Mouse (Mus musculus) stomach, embryonic 16.5 days (tissue): ENCODE measurements around the gene Exoc6. TPM values are rescaled to one million over a fixed set of nuclear protein-coding genes. Genes with fewer than 3 reads are reported as not detected.

Source experiments
- ATAC-seq: fragments of 200-750 bp; cut with Nextera tagmentation; 2 replicates; pipeline ENCODE4 v1.8.0; 2017; ENCODE audit warnings: moderate number of reproducible peaks, moderate TSS enrichment; ENCODE audit not compliant: insufficient read depth, low FRiP score
- H3K27ac ChIP-seq: fragments of 300-500 bp; sonication (generic); 2 replicates; pipeline ENCODE4 v1.5.1; 2014; ENCODE audit warnings: low read length
- H3K27me3 ChIP-seq: fragments of 300-500 bp; sonication (generic); 2 replicates; pipeline ENCODE4 v1.6.1; 2014; ENCODE audit warnings: low read length, control low read depth, mixed read lengths; ENCODE audit not compliant: control insufficient read depth, insufficient read depth
- H3K36me3 ChIP-seq: fragments of 300-500 bp; sonication (generic); 2 replicates; pipeline ENCODE4 v1.6.1; 2014; ENCODE audit warnings: low read length; ENCODE audit not compliant: control insufficient read depth, insufficient read depth
- H3K4me1 ChIP-seq: fragments of 300-500 bp; sonication (generic); 2 replicates; pipeline ENCODE4 v1.6.1; 2014; ENCODE audit warnings: low read length, control low read depth, mixed read lengths; ENCODE audit not compliant: control insufficient read depth, insufficient read depth
- H3K4me2 ChIP-seq: fragments of 300-500 bp; sonication (generic); 2 replicates; pipeline ENCODE4 v1.6.1; 2014; ENCODE audit warnings: low read depth, low read length, mixed read lengths
- H3K4me3 ChIP-seq: fragments of 300-500 bp; sonication (generic); replicated peaks from 2 replicates; pipeline ENCODE4 v1.5.1; 2014; ENCODE audit warnings: mild to moderate bottlenecking, low read length
- H3K9ac ChIP-seq: fragments of 300-500 bp; sonication (generic); 2 replicates; pipeline ENCODE4 v1.6.1; 2014; ENCODE audit warnings: low read length
- H3K9me3 ChIP-seq: fragments of 300-500 bp; sonication (generic); replicated peaks from 2 replicates; pipeline ENCODE4 v1.6.1; 2016; ENCODE audit warnings: low read length, control low read depth; ENCODE audit not compliant: control insufficient read depth
- WGBS: fragments of 180-500 bp; shearing (Covaris S2); extraction: QIAGEN DNeasy Blood & Tissue Kit; methylation state at CpG from one replicate; pipeline ENCODE4 v1.1.7; 2014; 5-methylcytosine and 5-hydroxymethylcytosine counted together
- polyA plus RNA-seq: library from polyadenylated mRNA; unstranded; fragments of >200 nt; fragmentation: Nextera tagmentation; extraction: Ambion mirVana; gene quantifications from 2 replicates; pipeline ENCODE4 v1.2.1, GENCODE M21; 2015

Gene Exoc6
- polyA plus RNA-seq, result 14.1 and 14.6 TPM in 2 replicates

DNA sequence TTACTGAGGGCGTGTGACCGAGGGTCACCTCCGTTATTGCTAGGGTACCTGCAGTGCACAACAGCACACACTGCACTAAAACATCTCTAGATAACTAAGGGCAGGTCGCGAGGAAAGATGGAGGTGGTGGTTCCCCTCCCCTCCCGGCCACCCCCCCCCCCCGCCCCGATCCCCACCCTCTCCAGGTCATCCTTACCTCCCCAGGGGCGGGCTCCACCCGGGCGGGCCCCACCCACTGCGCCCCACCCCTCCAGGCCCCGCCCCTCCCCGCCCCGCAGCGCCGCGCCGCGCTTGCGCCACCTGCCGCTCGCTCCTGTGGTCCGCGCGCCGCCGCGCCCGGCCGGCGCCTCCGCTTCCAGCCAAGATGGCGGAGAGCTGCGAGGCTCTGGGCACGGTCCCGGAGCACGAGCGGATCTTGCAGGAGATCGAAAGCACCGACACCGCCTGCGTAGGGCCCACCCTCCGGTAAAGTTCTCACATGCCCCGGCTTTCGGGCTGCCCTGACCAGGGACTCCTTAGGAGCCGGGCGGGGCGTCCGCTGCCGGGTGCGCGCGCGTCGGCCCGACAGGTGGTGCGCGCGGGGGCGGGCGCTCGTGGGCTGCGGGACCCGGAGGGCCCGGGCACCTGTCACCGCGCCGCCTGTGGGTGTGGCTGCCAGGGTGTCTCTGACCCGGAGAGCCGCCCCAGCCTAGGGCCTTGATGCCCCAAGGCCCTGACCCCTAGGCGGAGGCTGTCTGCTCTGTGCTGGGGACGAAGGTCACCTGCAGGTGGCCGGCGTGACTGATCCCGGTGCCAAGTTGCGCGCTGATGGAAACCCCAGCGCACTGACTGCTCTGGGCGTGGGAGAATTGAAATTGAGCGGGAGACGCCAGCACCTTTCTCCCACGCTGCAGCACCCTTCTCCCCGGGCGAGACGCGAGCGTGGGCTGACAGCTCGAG lies at the start of gene Exoc6:
Exoc6 (plus strand) TSS at position 318 of the 939 bp plus-strand sequence.
- Histone ChIP-seq H3K9me3 (no peaks in the 10 kb centered on the region), H3K27ac (peak within 1 kb of the TSS; percentile 78), H3K4me3 (peak within 1 kb of the TSS; percentile 67), H3K36me3 (no peaks in the 10 kb centered on the region), H3K27me3 (peaks cover 9% of the 10 kb centered on the region), H3K4me1 (no peaks in the 10 kb centered on the region), H3K9ac (peak within 1 kb of the TSS; percentile 80), H3K4me2 (peak within 1 kb of the TSS; percentile 93)
- WGBS, result under 1% methylated on average over 74 of the region's 89 CpGs
- ATAC-seq, result peak; percentile 88

- H3K27ac ChIP-seq, result no peak overlapping the region
- no peaks in the 10 kb centered on the region for H3K27me3 ChIP-seq
- WGBS, result 76% methylated on average over 8 of the region's 8 CpGs
- H3K9me3 ChIP-seq, result no peaks in the 10 kb centered on the region
- H3K36me3 ChIP-seq, result no peaks in the 10 kb centered on the region
- H3K4me2 ChIP-seq, result no peak overlapping the region
- H3K4me3 ChIP-seq, result no peak overlapping the region
- no peaks in the 10 kb centered on the region for H3K4me1 ChIP-seq
- ATAC-seq, result no peak
- H3K9ac ChIP-seq, result no peak overlapping the region
Observed at GRCm38 (mm10) chr19:37502996-37503395, 47.2 kb upstream of the Exoc6 start.

DNA sequence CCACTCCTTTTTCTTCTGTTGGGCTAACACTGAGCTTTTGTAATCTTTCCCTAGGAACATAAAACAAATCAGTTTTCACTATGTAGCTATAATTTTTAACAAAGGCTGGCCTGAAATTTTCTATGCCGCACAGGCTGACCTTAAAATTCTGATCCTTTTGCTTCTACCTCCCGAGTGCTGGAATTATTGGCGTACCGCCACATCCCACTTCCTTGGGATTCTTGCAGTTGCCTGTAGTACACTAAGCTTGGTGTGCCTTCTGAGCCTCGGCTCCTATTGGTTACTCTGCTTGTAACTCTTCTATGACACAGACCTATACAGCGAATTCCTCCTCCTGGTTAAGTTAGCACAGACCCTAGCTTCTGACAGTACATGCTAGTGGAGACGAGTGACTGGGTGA lies 44.2 kb upstream of the Exoc6 start:
- Histone ChIP-seq H3K4me2 (no peak overlapping the region), H3K36me3 (no peaks in the 10 kb centered on the region), H3K27ac (no peak overlapping the region), H3K4me1 (no peaks in the 10 kb centered on the region), H3K9me3 (no peaks in the 10 kb centered on the region), H3K4me3 (no peak overlapping the region), H3K27me3 (no peaks in the 10 kb centered on the region), H3K9ac (no peak overlapping the region)
- ATAC-seq, result no peak
- WGBS, result 54% methylated on average over 7 of the region's 7 CpGs

DNA sequence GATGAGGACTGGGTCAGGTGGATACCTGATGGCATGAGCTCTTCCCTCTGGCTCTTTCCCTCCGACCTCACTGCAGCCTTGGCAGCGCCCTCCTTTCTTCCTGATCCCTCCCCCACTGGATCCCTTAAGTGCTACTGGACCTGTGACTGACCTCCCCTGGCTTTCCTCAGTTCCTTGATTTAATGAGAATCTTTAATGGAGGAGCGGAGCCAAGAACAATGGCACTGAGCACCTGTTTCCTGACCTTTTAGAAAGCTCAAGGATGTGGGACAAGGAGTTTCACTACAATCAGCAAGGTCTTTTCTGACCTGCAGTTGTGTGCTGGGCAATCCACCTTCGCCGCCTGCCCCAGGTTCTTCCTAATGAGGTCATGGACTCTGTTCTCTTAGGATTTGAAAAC lies 43.6 kb upstream of the Exoc6 start:
- H3K27ac ChIP-seq, result no peak overlapping the region
- no peaks in the 10 kb centered on the region for H3K36me3 ChIP-seq
- no peaks in the 10 kb centered on the region for H3K9me3 ChIP-seq
- no peak overlapping the region for H3K4me3 ChIP-seq
- H3K4me1 ChIP-seq, result no peaks in the 10 kb centered on the region
- WGBS, result 66% methylated on average over 5 of the region's 5 CpGs
- ATAC-seq, result no peak
- no peaks in the 10 kb centered on the region for H3K27me3 ChIP-seq
- no peak overlapping the region for H3K4me2 ChIP-seq
- no peak overlapping the region for H3K9ac ChIP-seq

DNA sequence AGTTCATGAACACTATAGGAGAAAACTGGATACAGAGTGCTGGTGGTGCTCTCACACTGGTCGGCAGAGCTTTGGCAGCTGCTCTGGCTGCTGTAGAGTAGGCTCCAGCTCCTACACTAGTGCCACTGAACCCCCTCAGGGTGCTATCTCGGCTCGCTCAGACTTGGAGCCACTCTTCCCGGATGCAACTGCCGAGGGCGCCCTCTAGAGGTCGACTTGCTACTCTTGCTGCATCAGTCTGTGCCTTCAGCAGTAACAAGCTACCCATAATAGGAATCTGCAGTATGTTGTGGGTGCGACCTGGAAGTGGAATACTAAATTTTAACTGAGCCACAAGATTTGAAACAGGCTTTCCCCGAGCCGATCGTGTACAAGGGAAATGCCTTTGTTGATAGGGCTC lies 40.5 kb upstream of the Exoc6 start:
- H3K27ac ChIP-seq, result no peak overlapping the region
- no peaks in the 10 kb centered on the region for H3K36me3 ChIP-seq
- no peaks in the 10 kb centered on the region for H3K4me1 ChIP-seq
- no peaks in the 10 kb centered on the region for H3K9me3 ChIP-seq
- no peak overlapping the region for H3K4me2 ChIP-seq
- WGBS, result 13% methylated on average over 11 of the region's 11 CpGs
- no peak overlapping the region for H3K9ac ChIP-seq
- no peaks in the 10 kb centered on the region for H3K27me3 ChIP-seq
- H3K4me3 ChIP-seq, result no peak overlapping the region
- ATAC-seq, result peak; percentile 58; the same call in 1 of the 2 replicates

DNA sequence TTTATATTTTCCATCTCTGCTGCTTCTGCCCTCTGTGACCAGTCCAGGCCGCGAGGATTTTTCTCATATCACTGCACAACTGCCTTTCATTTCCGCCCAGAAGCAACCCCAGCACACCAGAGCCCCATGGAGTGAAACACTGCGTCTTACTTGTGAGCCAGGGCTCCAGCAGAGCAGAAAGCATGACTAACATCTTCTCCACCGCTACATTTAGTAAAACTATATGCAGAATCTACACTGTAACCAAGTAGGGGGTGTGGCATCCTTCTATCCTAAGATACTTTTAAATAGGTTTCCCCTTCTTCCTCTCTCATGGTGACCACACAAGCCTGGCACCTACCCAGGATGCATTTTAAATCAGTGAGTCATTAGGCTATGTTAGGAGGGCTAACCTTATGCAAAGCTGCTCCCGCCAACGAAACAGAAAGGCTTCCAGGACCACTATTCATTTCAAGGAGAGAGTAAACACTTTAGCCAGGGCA lies 35.4 kb upstream of the Exoc6 start:
- WGBS, result 26% methylated on average over 7 of the region's 7 CpGs
- Histone ChIP-seq H3K27me3 (no peaks in the 10 kb centered on the region), H3K4me2 (no peak overlapping the region), H3K4me1 (no peaks in the 10 kb centered on the region), H3K9me3 (no peaks in the 10 kb centered on the region), H3K36me3 (no peaks in the 10 kb centered on the region), H3K9ac (no peak overlapping the region), H3K27ac (no peak overlapping the region), H3K4me3 (no peak overlapping the region)
- ATAC-seq, result no peak

DNA sequence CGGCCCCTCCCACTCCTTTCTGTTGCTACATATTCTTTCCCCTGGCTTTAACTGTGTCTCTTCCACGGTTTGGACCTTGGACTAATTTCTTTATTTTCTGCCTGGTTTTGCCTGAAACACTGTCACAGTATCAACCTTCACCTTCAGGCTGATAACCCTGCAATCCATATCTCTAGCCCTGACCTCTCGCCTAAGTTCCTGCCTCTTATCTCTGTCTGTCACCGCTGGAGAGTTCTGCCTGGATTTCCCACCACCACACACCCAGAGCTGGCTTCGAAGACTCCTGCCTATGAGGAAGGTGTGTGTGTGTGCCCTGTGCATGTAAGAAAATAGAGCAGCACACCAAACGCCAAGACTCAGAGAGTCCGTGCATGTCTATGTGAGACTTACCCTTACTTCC lies 32.8 kb upstream of the Exoc6 start:
- 39% methylated on average over 7 of the region's 7 CpGs for WGBS
- H3K9me3 ChIP-seq, result no peaks in the 10 kb centered on the region
- no peak; the same call in 1 of the 2 replicates for ATAC-seq

GRCm38 (mm10) chr19:37520740-37521433 lies 29.3 kb upstream of the Exoc6 start:
- 52% methylated on average over 18 of the region's 18 CpGs for WGBS
- ATAC-seq, result peak; percentile 50; the same call in 1 of the 2 replicates
- Histone ChIP-seq H3K9ac (no peak overlapping the region), H3K4me2 (no peak overlapping the region), H3K9me3 (no peaks in the 10 kb centered on the region), H3K27ac (no peak overlapping the region), H3K4me1 (no peaks in the 10 kb centered on the region), H3K36me3 (no peaks in the 10 kb centered on the region), H3K4me3 (no peak overlapping the region), H3K27me3 (no peaks in the 10 kb centered on the region)

More for the DNA sequence above, 32.8 kb upstream of the Exoc6 start:
- Histone ChIP-seq H3K4me1 (no peaks in the 10 kb centered on the region), H3K27me3 (no peaks in the 10 kb centered on the region), H3K27ac (no peak overlapping the region), H3K9ac (no peak overlapping the region), H3K36me3 (no peaks in the 10 kb centered on the region), H3K4me3 (no peak overlapping the region), H3K4me2 (no peak overlapping the region)

DNA sequence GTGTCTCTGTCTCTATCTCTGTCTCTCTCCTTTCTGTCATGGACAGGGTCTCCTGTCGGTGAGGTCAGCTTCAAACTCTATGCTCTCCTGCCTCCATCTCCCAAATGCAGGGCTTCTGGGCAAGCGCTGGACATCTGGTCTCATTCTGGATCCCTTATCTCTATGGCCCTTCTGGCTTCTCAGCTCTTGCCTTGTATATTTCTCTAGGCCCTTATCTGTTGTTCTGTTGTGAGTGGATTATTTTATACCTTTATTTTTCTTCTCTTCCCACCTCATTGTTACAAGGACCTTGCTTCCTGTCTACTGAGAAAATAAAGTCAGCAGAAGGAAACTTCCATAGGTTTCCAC lies 28.8 kb upstream of the Exoc6 start:
- no peaks in the 10 kb centered on the region for H3K9me3 ChIP-seq
- WGBS, result 81% methylated on average over 2 of the region's 2 CpGs
- H3K27ac ChIP-seq, result no peak overlapping the region
- no peak overlapping the region for H3K4me2 ChIP-seq
- H3K27me3 ChIP-seq, result no peaks in the 10 kb centered on the region
- H3K9ac ChIP-seq, result no peak overlapping the region
- ATAC-seq, result no peak
- no peaks in the 10 kb centered on the region for H3K4me1 ChIP-seq
- no peaks in the 10 kb centered on the region for H3K36me3 ChIP-seq
- no peak overlapping the region for H3K4me3 ChIP-seq
